Mouse (Mus musculus): ENCODE data around the gene Slc8a1. TPM values are rescaled to one million over a fixed set of nuclear protein-coding genes. Genes with fewer than 3 reads are reported as not detected.

The Slc8a1 gene
- total RNA-seq (2021) = 10 to 100 TPM; 27.6 to 36.0 TPM
- long read RNA-seq, experiment 1, partial matches to known transcripts = 0 of 6 reads
- long read RNA-seq, experiment 1, other reads (novel, unspliced or antisense) = 6 of 6 reads
- long read RNA-seq, experiment 2, partial matches to known transcripts = 0 of 13 reads
- long read RNA-seq, experiment 2, other reads (novel, unspliced or antisense) = 13 of 13 reads

GRCm38 (mm10) chr17:81738311-81738755 lies at the start of gene Slc8a1:
Gene Slc8a1, minus strand, starts transcription at chr17:81738377.
- no peak for DNase-seq (ENCODE audit: low spot score)

GRCm38 (mm10) chr17:81787350-81787749 lies 49.2 kb upstream of the Slc8a1 start:
- peak; percentile 70 for DNase-seq (ENCODE audit: low spot score)

GRCm38 (mm10) chr17:81782326-81782725 lies 44.1 kb upstream of the Slc8a1 start:
- DNase-seq (ENCODE audit: low spot score) = no peak

GRCm38 (mm10) chr17:81781491-81781890 lies 43.3 kb upstream of the Slc8a1 start:
- DNase-seq (ENCODE audit: low spot score) = no peak

GRCm38 (mm10) chr17:81779883-81780282 lies 41.7 kb upstream of the Slc8a1 start:
- DNase-seq (ENCODE audit: low spot score) = no peak

GRCm38 (mm10) chr17:81750664-81751063 lies 12.5 kb upstream of the Slc8a1 start:
- DNase-seq (ENCODE audit: low spot score) = no peak

- DNase-seq (ENCODE audit: low spot score) = no peak
Measured at GRCm38 (mm10) chr17:81743034-81743433, 4.9 kb upstream of the Slc8a1 start.

- peak; percentile 12 for DNase-seq (ENCODE audit: low spot score)
Measured at GRCm38 (mm10) chr17:81740576-81740975, 2.4 kb upstream of the Slc8a1 start.

GRCm38 (mm10) chr17:81737779-81738178 lies 398 bp downstream of the Slc8a1 start:
- DNase-seq (ENCODE audit: low spot score) = no peak

- no peak for DNase-seq (ENCODE audit: low spot score)
Measured at GRCm38 (mm10) chr17:81737309-81737708, 868 bp downstream of the Slc8a1 start.

GRCm38 (mm10) chr17:81735583-81735982 lies 2.6 kb downstream of the Slc8a1 start:
- DNase-seq (ENCODE audit: low spot score) = no peak

- no peak for DNase-seq (ENCODE audit: low spot score)
Measured at GRCm38 (mm10) chr17:81729891-81730290, 8.3 kb downstream of the Slc8a1 start.

GRCm38 (mm10) chr17:81712273-81712751 lies 25.9 kb downstream of the Slc8a1 start:
- peak; percentile 9 for DNase-seq (ENCODE audit: low spot score)

- peak; percentile 29 for DNase-seq (ENCODE audit: low spot score)
Measured at GRCm38 (mm10) chr17:81704761-81705160, 33.4 kb downstream of the Slc8a1 start.

GRCm38 (mm10) chr17:81703258-81703657 lies 34.9 kb downstream of the Slc8a1 start:
- no peak for DNase-seq (ENCODE audit: low spot score)

- no peak for DNase-seq (ENCODE audit: low spot score)
Measured at GRCm38 (mm10) chr17:81701701-81702100, 36.5 kb downstream of the Slc8a1 start.

GRCm38 (mm10) chr17:81698789-81699188 lies 39.4 kb downstream of the Slc8a1 start:
- no peak for DNase-seq (ENCODE audit: low spot score)

- DNase-seq (ENCODE audit: low spot score) = no peak
Measured at GRCm38 (mm10) chr17:81697695-81698094, 40.5 kb downstream of the Slc8a1 start.

GRCm38 (mm10) chr17:81694977-81695376 lies 43.2 kb downstream of the Slc8a1 start:
- DNase-seq (ENCODE audit: low spot score) = no peak

GRCm38 (mm10) chr17:81679616-81680015 lies 58.6 kb downstream of the Slc8a1 start:
- no peak for DNase-seq (ENCODE audit: low spot score)

GRCm38 (mm10) chr17:81677450-81677849 lies 60.7 kb downstream of the Slc8a1 start:
- no peak for DNase-seq (ENCODE audit: low spot score)

GRCm38 (mm10) chr17:81676203-81676602 lies 62.0 kb downstream of the Slc8a1 start:
- peak; percentile 80 for DNase-seq (ENCODE audit: low spot score)

GRCm38 (mm10) chr17:81671245-81671644 lies 66.9 kb downstream of the Slc8a1 start:
- no peak for DNase-seq (ENCODE audit: low spot score)
